Mouse (Mus musculus) heart, postnatal 0 days (tissue): ENCODE measurements around the gene Ankrd28.

Experiments used
- CTCF ChIP-seq: IDR thresholded peaks from 2 replicates; pipeline ENCODE4 v1.5.1; 2016; ENCODE audit warnings: antibody characterized with exemption, control low read depth, low read depth
- EP300 ChIP-seq: IDR thresholded peaks from 2 replicates; pipeline ENCODE4 v1.6.1; 2016; ENCODE audit warnings: antibody characterized with exemption, low read depth

DNA sequence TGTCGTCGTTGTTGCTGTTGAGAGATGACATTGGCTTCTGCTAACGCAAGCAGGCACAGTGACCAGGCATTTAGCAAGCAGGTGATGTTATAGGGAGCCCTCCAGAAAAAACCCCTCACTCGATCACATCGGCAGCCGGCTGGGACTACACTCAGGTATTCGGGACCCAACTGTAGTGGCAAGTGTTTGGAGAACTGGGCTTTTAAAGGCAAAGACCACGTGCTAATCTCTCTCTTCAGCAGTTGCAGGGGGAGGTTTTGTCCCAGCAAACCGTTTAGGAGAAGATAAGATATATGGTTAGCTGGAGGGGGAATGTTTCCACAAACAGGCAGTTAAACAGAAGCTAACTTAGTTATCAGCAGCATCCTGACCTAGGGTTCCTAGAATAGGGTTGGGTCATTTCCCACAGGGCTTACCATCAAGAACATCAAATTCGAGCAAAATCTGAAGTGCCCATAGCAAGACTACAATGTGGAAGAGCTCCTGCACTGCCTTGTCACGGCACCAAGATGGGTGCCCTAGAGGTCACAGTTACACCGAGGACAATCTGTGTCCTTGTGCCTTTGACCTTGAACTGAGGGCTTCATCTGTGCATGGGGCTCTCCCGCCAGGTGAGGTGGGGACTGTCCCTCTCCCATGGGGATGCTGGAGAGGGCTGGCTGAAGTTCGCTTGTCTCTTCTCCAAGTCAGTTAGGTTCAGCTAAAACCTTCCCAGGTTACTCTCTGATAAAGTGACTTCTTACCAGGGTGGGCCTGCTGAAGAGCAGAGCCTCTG lies 177.2 kb downstream of the Ankrd28 start:
- TF ChIP-seq CTCF: no peak
- no peak for TF ChIP-seq EP300
